Mouse (Mus musculus) monocyte, adult 59 days (primary cell): ENCODE results near the gene Usp5. TPM values are rescaled to one million over a fixed set of nuclear protein-coding genes. Genes with fewer than 3 reads are reported as not detected.

Experiments used
- total RNA-seq, 2 experiments: library from RNA; stranded (reverse); gene quantifications; one replicate each; pipeline ENCODE4 v1.2.4; 2023

Gene Usp5
- total RNA-seq: 10 to 100 TPM; 58.5 to 64.1 TPM

GRCm38 (mm10) chr6:124828868-124829798, at the start of gene Usp5, which contains the start of gene Cdca3:
Gene Usp5, minus strand, starts transcription at chr6:124829484.
Gene Cdca3, plus strand, starts transcription at chr6:124829547.

GRCm38 (mm10) chr6:124863658-124864298, 34.5 kb upstream of the Usp5 start, which contains the start of gene Gpr162:
Gene Gpr162, minus strand, starts transcription at chr6:124863983.

GRCm38 (mm10) chr6:124856916-124857839, 27.9 kb upstream of the Usp5 start, which contains the start of gene P3h3:
Gene P3h3, minus strand, starts transcription at chr6:124857752.

GRCm38 (mm10) chr6:124840241-124841167, 11.2 kb upstream of the Usp5 start, which contains the start of gene Gnb3:
Gene Gnb3, minus strand, starts transcription at chr6:124840275.

GRCm38 (mm10) chr6:124813933-124814332, 15.4 kb downstream of the Usp5 start, which contains the start of gene Tpi1:
Gene Tpi1, minus strand, starts transcription at chr6:124814296.

GRCm38 (mm10) chr6:124808358-124809012, 20.8 kb downstream of the Usp5 start, which contains the start of gene Spsb2:
Gene Spsb2, plus strand, starts transcription at chr6:124808661.

GRCm38 (mm10) chr6:124779222-124779983, 49.9 kb downstream of the Usp5 start, which contains the start of gene Lrrc23:
Gene Lrrc23, minus strand, starts transcription at chr6:124779727.

GRCm38 (mm10) chr6:124769101-124769765, 60.1 kb downstream of the Usp5 start, which contains the start of gene Eno2:
Gene Eno2, minus strand, starts transcription at chr6:124769673.

Other genes with a start within 250 kb of the Usp5 start
- gene C1s2, start 193.4 kb downstream of the Usp5 start, total RNA-seq: not detected
- 10 to 100 TPM; 40.9 to 54.4 TPM for gene Lpcat3, start 166.5 kb downstream of the Usp5 start, total RNA-seq
- 10 to 100 TPM; 71.1 to 73.2 TPM for gene Emg1, start 117.3 kb downstream of the Usp5 start, total RNA-seq
- 100 to 1,000 TPM; 147 to 165 TPM for gene Phb2, start 117.1 kb downstream of the Usp5 start, total RNA-seq
- gene Ptpn6, start 90.8 kb downstream of the Usp5 start, total RNA-seq: 100 to 1,000 TPM; 496 to 510 TPM
- gene Grcc10, start 88.1 kb downstream of the Usp5 start, total RNA-seq: 100 to 1,000 TPM; 177 to 186 TPM
- gene Gm45234, start 73.5 kb downstream of the Usp5 start, total RNA-seq: not detected
- 10 to 100 TPM; 23.7 to 25.1 TPM for gene Atn1, start 73.0 kb downstream of the Usp5 start, total RNA-seq
- 1 to 10 TPM; 1.9 to 2.6 TPM for gene Eno2, start 59.8 kb downstream of the Usp5 start, total RNA-seq
- gene Lrrc23, start 49.8 kb downstream of the Usp5 start, total RNA-seq: not detected
- gene Spsb2, start 20.8 kb downstream of the Usp5 start, total RNA-seq: 10 to 100 TPM; 20.4 to 20.7 TPM
- gene Tpi1, start 15.2 kb downstream of the Usp5 start, total RNA-seq: 100 to 1,000 TPM; 110 to 111 TPM
- gene Cdca3, start 63 bp upstream of the Usp5 start, total RNA-seq: 1 to 10 TPM; 1.2 to 3.8 TPM
- not detected for gene Gnb3, start 10.8 kb upstream of the Usp5 start, total RNA-seq
- 1 to 10 TPM; 2.0 to 4.1 TPM for gene P3h3, start 28.3 kb upstream of the Usp5 start, total RNA-seq
- gene Gpr162, start 34.5 kb upstream of the Usp5 start, total RNA-seq: 1 to 10 TPM; 1.8 to 2.3 TPM
- gene Cd4, start 58.7 kb upstream of the Usp5 start, total RNA-seq: 10 to 100 TPM; 15.6 to 17.2 TPM
- gene Lag3, start 82.2 kb upstream of the Usp5 start, total RNA-seq: 1 to 10 TPM; 5.9 to 8.7 TPM
- gene Ptms, start 90.6 kb upstream of the Usp5 start, total RNA-seq: 100 to 1,000 TPM; 216 to 239 TPM
- 100 to 1,000 TPM; 124 to 137 TPM for gene Mlf2, start 101.9 kb upstream of the Usp5 start, total RNA-seq
- gene Cops7a, start 136.1 kb upstream of the Usp5 start, total RNA-seq: 10 to 100 TPM; 37.3 to 38.4 TPM
- 1 to 10 TPM; 3.0 to 6.9 TPM for gene Pianp, start 167.2 kb upstream of the Usp5 start, total RNA-seq
- gene Zfp384, start 179.7 kb upstream of the Usp5 start, total RNA-seq: 100 to 1,000 TPM in 1 of 2 experiments, 10 to 100 TPM in 1; 89.1 to 103 TPM
- gene Ing4, start 210.3 kb upstream of the Usp5 start, total RNA-seq: 10 to 100 TPM; 76.1 to 83.5 TPM
- gene Acrbp, start 220.2 kb upstream of the Usp5 start, total RNA-seq: 10 to 100 TPM; 16.2 to 16.5 TPM
- 10 to 100 TPM; 36.4 to 37.8 TPM for gene Lpar5, start 238.4 kb upstream of the Usp5 start, total RNA-seq